Comparison of ENCODE assay signal across 8 mouse cellular contexts in the genomic region with DNA sequence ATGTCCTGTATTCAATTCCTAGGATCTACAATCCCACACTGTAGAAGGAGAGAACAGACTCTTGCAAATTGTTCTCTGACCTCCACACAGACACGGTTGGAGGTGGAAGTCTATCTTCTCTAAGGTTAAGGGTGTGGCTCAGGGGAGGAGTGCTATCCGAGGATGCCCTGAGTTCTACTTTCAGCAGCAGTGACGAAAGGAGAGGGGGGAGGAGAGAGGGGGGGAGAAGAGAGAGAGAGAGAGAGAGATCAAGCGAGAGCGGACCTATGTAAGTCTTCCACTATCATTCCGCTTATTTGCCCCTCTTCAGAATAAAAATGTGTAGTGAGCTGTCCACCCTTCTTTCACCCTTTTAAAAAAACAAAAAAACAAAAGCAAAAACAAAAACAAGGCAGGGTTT. TPM values are rescaled to one million over a fixed set of nuclear protein-coding genes. Genes with fewer than 3 reads are reported as not detected.
DNase-seq lines count a peak whose midpoint lies in the region; ATAC-seq and TF ChIP-seq lines count a peak whose summit lies in the region.

No protein-coding gene starts in this region.

- no peaks in the 10 kb centered on the region for H3K9me3 ChIP-seq in forebrain, embryonic 12.5 days
- no peaks in the 10 kb centered on the region for H3K9me3 ChIP-seq in liver, embryonic 13.5 days (replicated peaks)
- no peaks in the 10 kb centered on the region for H3K9me3 ChIP-seq in stomach, embryonic 16.5 days (replicated peaks; ENCODE audit: control insufficient read depth, low read length)

- H3K79me2 ChIP-seq in C2C12 (ENCODE audit: control insufficient read depth, insufficient read depth), result no peaks in the 10 kb centered on the region

- DNase-seq in liver, embryonic 13.5 days, result peak; percentile 46
- DNase-seq in right cerebral cortex, postnatal 25 days, result no peak
- no peak for DNase-seq in gastrocnemius, postnatal 36 days

- H3K9ac ChIP-seq in forebrain, embryonic 12.5 days, result no peak overlapping the region
- H3K9ac ChIP-seq in liver, embryonic 13.5 days, result peak overlapping the region; percentile 65
- peak overlapping the region; percentile 64; the same call in 1 of the 2 replicates for H3K9ac ChIP-seq in stomach, embryonic 16.5 days (ENCODE audit: low read length)

- peak overlapping the region; percentile 38 for H3K4me3 ChIP-seq in C2C12 (ENCODE audit: insufficient read depth, poor library complexity, severe bottlenecking)
- H3K4me3 ChIP-seq in forebrain, embryonic 12.5 days (replicated peaks), result peak overlapping the region; percentile 49
- peak overlapping the region; percentile 74 for H3K4me3 ChIP-seq in liver, embryonic 13.5 days (replicated peaks)
- H3K4me3 ChIP-seq in stomach, embryonic 16.5 days (replicated peaks; ENCODE audit: low read length), result peak overlapping the region; percentile 73

- H3K36me3 ChIP-seq in C2C12 (ENCODE audit: control insufficient read depth, insufficient read depth), result no peaks in the 10 kb centered on the region
- no peaks in the 10 kb centered on the region for H3K36me3 ChIP-seq in forebrain, embryonic 12.5 days (replicated peaks)
- H3K36me3 ChIP-seq in liver, embryonic 13.5 days, result no peaks in the 10 kb centered on the region
- no peaks in the 10 kb centered on the region for H3K36me3 ChIP-seq in stomach, embryonic 16.5 days (ENCODE audit: control insufficient read depth, insufficient read depth, low read length)

- 51% methylated on average over 6 of the region's 6 CpGs for WGBS in forebrain, embryonic 12.5 days
- WGBS in liver, embryonic 13.5 days (ENCODE audit: insufficient replicate concordance), result 19% methylated on average over 6 of the region's 6 CpGs
- WGBS in stomach, embryonic 16.5 days, result 45% methylated on average over 6 of the region's 6 CpGs

- no peaks in the 10 kb centered on the region for H3K79me3 ChIP-seq in C2C12 (ENCODE audit: low read depth)

- no peak overlapping the region for H3K27ac ChIP-seq in forebrain, embryonic 12.5 days
- H3K27ac ChIP-seq in liver, embryonic 13.5 days, result peak overlapping the region; percentile 89
- 0 out of 2 replicates have a peak overlapping the region, but pooled peaks have one; percentile 79 for H3K27ac ChIP-seq in stomach, embryonic 16.5 days (ENCODE audit: low read length)

- TF ChIP-seq CTCF in C2C12 (IDR thresholded peaks at IDR 0.05; ENCODE audit: control insufficient read depth, insufficient read depth, insufficient read length), result no peak

- peak; percentile 21 for ATAC-seq in CD4-positive, CD25-positive, alpha-beta regulatory T cell, adult 4 months
- ATAC-seq in forebrain, embryonic 12.5 days (ENCODE audit: low FRiP score), result no peak
- peak; percentile 66 for ATAC-seq in liver, embryonic 13.5 days (ENCODE audit: low read depth)
- ATAC-seq in stomach, embryonic 16.5 days (ENCODE audit: insufficient read depth, low FRiP score), result no peak
- ATAC-seq in frontal cortex, adult (ENCODE audit: low TSS enrichment), result no peak

- intact Hi-C loops in gastrocnemius, postnatal 36 days (cut with DNase I), result loop anchor here (10.0 kb wide), 2 partner anchors 200 to 940 kb away; partner anchors contain the start of genes Dcun1d3, Lyrm1 and Mettl9

- peak overlapping the region; percentile 56 for H3K4me2 ChIP-seq in forebrain, embryonic 12.5 days
- H3K4me2 ChIP-seq in liver, embryonic 13.5 days, result peak overlapping the region; percentile 74
- H3K4me2 ChIP-seq in stomach, embryonic 16.5 days (ENCODE audit: low read depth, low read length), result peak overlapping the region; percentile 55

- H3ac ChIP-seq in C2C12 (ENCODE audit: control insufficient read depth, insufficient read length, low read depth), result no peak overlapping the region

- peaks cover 14% of the 10 kb centered on the region for H3K4me1 ChIP-seq in forebrain, embryonic 12.5 days
- H3K4me1 ChIP-seq in liver, embryonic 13.5 days (replicated peaks), result peaks cover 60% of the 10 kb centered on the region
- H3K4me1 ChIP-seq in stomach, embryonic 16.5 days (ENCODE audit: control insufficient read depth, insufficient read depth, low read length), result no peaks in the 10 kb centered on the region; the same call in 1 of the 2 replicates

- no peaks in the 10 kb centered on the region for H3K27me3 ChIP-seq in C2C12 (ENCODE audit: control insufficient read depth, insufficient read depth, insufficient read length)
- peaks cover 43% of the 10 kb centered on the region for H3K27me3 ChIP-seq in forebrain, embryonic 12.5 days
- peaks cover 21% of the 10 kb centered on the region for H3K27me3 ChIP-seq in liver, embryonic 13.5 days
- H3K27me3 ChIP-seq in stomach, embryonic 16.5 days (ENCODE audit: control insufficient read depth, insufficient read depth, low read length), result no peaks in the 10 kb centered on the region

TF ChIP-seq in C2C12, 6 proteins besides CTCF, POLR2A, EP300 and RAD21:
- TF ChIP-seq MYOD1 (IDR thresholded peaks at IDR 0.05; ENCODE audit: control insufficient read depth, insufficient read length, low read depth) (no peak), CEBPB (IDR thresholded peaks at IDR 0.05; ENCODE audit: low read depth) (no peak), MYOG (IDR thresholded peaks at IDR 0.05; ENCODE audit: control insufficient read depth, extremely low read depth, insufficient read length) (no peak), MAX (IDR thresholded peaks at IDR 0.05) (no peak), FOSL1 (IDR thresholded peaks at IDR 0.05; ENCODE audit: insufficient read depth, low read length, poor library complexity, severe bottlenecking) (no peak), USF1 (IDR thresholded peaks at IDR 0.05; ENCODE audit: low read depth) (no peak)

RNA-seq across cellular contexts. Expression of gene Eef2k, which starts 8.2 kb away (rescaled TPM):
- 21.9 TPM for polyA plus RNA-seq in C2C12 (2012; fragmentation: generic; extraction: Trizol)
- polyA plus RNA-seq in CD4-positive, CD25-positive, alpha-beta regulatory T cell, adult 4 months (2017; shearing (Covaris generic)), result 1 to 10 TPM; 5.6 to 6.0 TPM
- 20.6 and 21.3 TPM in 2 replicates for polyA plus RNA-seq in forebrain, embryonic 12.5 days (2016; fragmentation: Nextera tagmentation; extraction: Ambion mirVana)
- polyA plus RNA-seq in liver, embryonic 13.5 days (2015; fragmentation: Nextera tagmentation; extraction: Ambion mirVana), result 42.2 and 44.2 TPM in 2 replicates
- polyA plus RNA-seq in stomach, embryonic 16.5 days (2015; fragmentation: Nextera tagmentation; extraction: Ambion mirVana), result 76.0 and 80.6 TPM in 2 replicates
- 10 to 100 TPM; 55.7 to 60.3 TPM for total RNA-seq in gastrocnemius, postnatal 36 days (2021)

RNA-seq across cellular contexts. Expression of gene Gm5737, which starts 22.3 kb away (rescaled TPM):
- not detected for polyA plus RNA-seq in C2C12 (2012; fragmentation: generic; extraction: Trizol)
- polyA plus RNA-seq in CD4-positive, CD25-positive, alpha-beta regulatory T cell, adult 4 months (2017; shearing (Covaris generic)), result not detected
- not detected in 2 replicates for polyA plus RNA-seq in forebrain, embryonic 12.5 days (2016; fragmentation: Nextera tagmentation; extraction: Ambion mirVana)
- not detected in 2 replicates for polyA plus RNA-seq in liver, embryonic 13.5 days (2015; fragmentation: Nextera tagmentation; extraction: Ambion mirVana)
- polyA plus RNA-seq in stomach, embryonic 16.5 days (2015; fragmentation: Nextera tagmentation; extraction: Ambion mirVana), result not detected in 2 replicates
- total RNA-seq in gastrocnemius, postnatal 36 days (2021), result under 1 TPM; 0.32 to 0.61 TPM

Comparison
In these comparisons a context has a peak if more than half of its experiments do, and no peak if none do; other contexts are left out.
1. ATAC-seq: peak in CD4-positive, CD25-positive, alpha-beta regulatory T cell, adult 4 months (single experiment) and liver, embryonic 13.5 days (single experiment); none in forebrain, embryonic 12.5 days (single experiment), stomach, embryonic 16.5 days (single experiment) and frontal cortex, adult (single experiment).
2. Peak in every context shown above with its lines, with median percentiles within 50 percentile points of each other: H3K4me3 ChIP-seq and H3K4me2 ChIP-seq.